Comparison of ENCODE assay signal across 26 mouse cellular contexts in the genomic region with DNA sequence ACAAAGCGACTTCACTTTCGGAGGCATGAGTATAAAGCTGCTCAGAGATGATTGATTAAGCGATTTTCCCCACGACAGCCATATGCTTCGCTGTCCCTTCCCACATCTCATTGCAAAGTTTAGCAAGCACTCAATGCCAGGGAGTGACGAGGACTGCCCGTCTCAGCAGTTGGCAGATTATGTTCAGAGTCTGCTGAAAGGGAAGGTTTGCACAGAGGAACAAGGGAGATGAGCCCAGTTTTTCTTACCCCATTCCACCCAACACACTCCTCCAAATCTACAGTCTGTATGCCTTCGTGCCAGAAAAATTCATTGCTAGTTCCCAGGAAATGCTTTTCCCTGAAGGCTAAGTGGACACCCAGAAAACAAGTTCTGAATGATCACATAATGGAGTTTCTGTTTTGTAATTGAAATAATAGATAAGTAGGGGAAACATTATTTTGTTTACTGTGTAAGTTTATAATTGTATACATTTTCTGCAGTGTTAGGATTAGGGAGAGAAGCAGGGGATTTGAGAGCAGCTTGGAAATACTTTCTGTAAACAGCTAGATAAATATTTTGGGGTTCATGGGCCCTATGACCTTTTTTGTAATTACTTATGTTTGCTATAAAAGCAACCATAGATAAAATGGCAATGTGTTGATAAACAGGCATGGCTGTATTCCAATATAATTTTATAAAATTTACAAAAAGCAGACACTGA. TPM values are rescaled to one million over a fixed set of nuclear protein-coding genes. Genes with fewer than 3 reads are reported as not detected.
DNase-seq lines count a peak whose midpoint lies in the region; ATAC-seq lines count a peak whose summit lies in the region.
"Had no signal": no experiment of that assay in that cellular context is flagged by ENCODE, and none has a peak within 500 bp of the region (broad histone marks: within the 10 kb centered on the region; RNA-seq: fewer than 3 reads in every experiment).

No protein-coding gene starts in this region.

- ATAC-seq in frontal cortex, adult (ENCODE audit: low TSS enrichment), result peak; percentile 92
- peak; percentile 77; the same call in 1 of the 2 replicates for ATAC-seq in lung, embryonic 15.5 days (ENCODE audit: borderline replicate concordance, extremely low read depth, low FRiP score, low TSS enrichment)
- ATAC-seq in stomach, embryonic 15.5 days (ENCODE audit: insufficient read depth, low FRiP score, low read depth), result no peak
- ATAC-seq: forebrain, embryonic 15.5 days; inflammation-experienced regulatory T-cells, adult 6 months; liver, embryonic 12.5 days had no signal

- no peaks in the 10 kb centered on the region for H3K27me3 ChIP-seq in lung, embryonic 15.5 days
- H3K27me3 ChIP-seq in stomach, embryonic 15.5 days (replicated peaks), result no peaks in the 10 kb centered on the region
- H3K27me3 ChIP-seq: embryonic facial prominence, embryonic 15.5 days; forebrain, embryonic 15.5 days; heart, embryonic 15.5 days; hindbrain, embryonic 13.5 days; kidney, embryonic 15.5 days; limb, embryonic 13.5 days; liver, embryonic 12.5 days had no signal

- no peaks in the 10 kb centered on the region for H3K36me3 ChIP-seq in lung, embryonic 15.5 days
- H3K36me3 ChIP-seq in stomach, embryonic 15.5 days, result no peaks in the 10 kb centered on the region
- H3K36me3 ChIP-seq: embryonic facial prominence, embryonic 15.5 days; forebrain, embryonic 15.5 days; heart, embryonic 15.5 days; hindbrain, embryonic 13.5 days; kidney, embryonic 15.5 days; limb, embryonic 13.5 days; liver, embryonic 12.5 days had no signal

- peaks cover 9% of the 10 kb centered on the region for H3K4me1 ChIP-seq in lung, embryonic 15.5 days
- H3K4me1 ChIP-seq in stomach, embryonic 15.5 days, result no peaks in the 10 kb centered on the region
- H3K4me1 ChIP-seq: embryonic facial prominence, embryonic 15.5 days; forebrain, embryonic 15.5 days; heart, embryonic 15.5 days; hindbrain, embryonic 13.5 days; kidney, embryonic 15.5 days; limb, embryonic 13.5 days; liver, embryonic 12.5 days had no signal

- H3K27ac ChIP-seq in lung, embryonic 15.5 days, result peak overlapping the region; percentile 67
- peak overlapping the region; percentile 72 for H3K27ac ChIP-seq in stomach, embryonic 15.5 days
- H3K27ac ChIP-seq: embryonic facial prominence, embryonic 15.5 days; forebrain, embryonic 15.5 days; gastrocnemius, adult 2 months; heart, embryonic 15.5 days; hindbrain, embryonic 13.5 days; kidney, embryonic 15.5 days; limb, embryonic 13.5 days; liver, embryonic 12.5 days had no signal

- H3K4me2 ChIP-seq in lung, embryonic 15.5 days, result peak overlapping the region; percentile 38
- 0 out of 2 replicates have a peak overlapping the region, but pooled peaks have one; percentile 36 for H3K4me2 ChIP-seq in stomach, embryonic 15.5 days
- H3K4me2 ChIP-seq: embryonic facial prominence, embryonic 15.5 days; forebrain, embryonic 15.5 days; heart, embryonic 15.5 days; hindbrain, embryonic 13.5 days; kidney, embryonic 15.5 days; limb, embryonic 13.5 days; liver, embryonic 12.5 days had no signal

- no peak overlapping the region for H3K4me3 ChIP-seq in lung, embryonic 15.5 days
- no peak overlapping the region for H3K4me3 ChIP-seq in stomach, embryonic 15.5 days (replicated peaks)
- H3K4me3 ChIP-seq: embryonic facial prominence, embryonic 15.5 days; forebrain, embryonic 15.5 days; gastrocnemius, adult 2 months; heart, embryonic 15.5 days; hindbrain, embryonic 13.5 days; kidney, embryonic 15.5 days; limb, embryonic 13.5 days; liver, embryonic 12.5 days had no signal

- 22% methylated on average over 8 of the region's 8 CpGs for WGBS in lung, embryonic 15.5 days
- WGBS in stomach, embryonic 15.5 days, result 31% methylated on average over 8 of the region's 8 CpGs

- H3K9me3 ChIP-seq in lung, embryonic 15.5 days, result no peaks in the 10 kb centered on the region
- H3K9me3 ChIP-seq in stomach, embryonic 15.5 days, result no peaks in the 10 kb centered on the region
- H3K9me3 ChIP-seq: embryonic facial prominence, embryonic 15.5 days; forebrain, embryonic 15.5 days; heart, embryonic 15.5 days; hindbrain, embryonic 13.5 days; kidney, embryonic 15.5 days; limb, embryonic 13.5 days; liver, embryonic 12.5 days had no signal

- no peak for DNase-seq in frontal cortex, postnatal 25 days (ENCODE audit: low spot score in 2 of 2)
- DNase-seq in lung, postnatal 4 days, result no peak
- DNase-seq in brain, adult 2 months (ENCODE audit: low read depth, low spot score), result peak; percentile 42
- DNase-seq in ovary, postnatal 10 days (ENCODE audit: low spot score), result no peak
- DNase-seq: adrenal gland, postnatal 10 days; cerebellum, adult 9-10 months; gastrocnemius, adult 2 months; heart, postnatal 36 days; kidney, postnatal 36 days; lung, postnatal 14 days; midbrain, embryonic 14.5 days; retina, postnatal 1 day; spleen, adult 18-20 months; thymus, adult 18-20 months; thymus, postnatal 36 days had no signal

- no peak overlapping the region for H3K9ac ChIP-seq in lung, embryonic 15.5 days
- H3K9ac ChIP-seq in stomach, embryonic 15.5 days, result no peak overlapping the region
- H3K9ac ChIP-seq: embryonic facial prominence, embryonic 15.5 days; forebrain, embryonic 15.5 days; heart, embryonic 15.5 days; hindbrain, embryonic 13.5 days; kidney, embryonic 15.5 days; limb, embryonic 13.5 days; liver, embryonic 12.5 days had no signal

RNA-seq across cellular contexts. Expression of gene Abi3bp, which starts 19.5 kb away (rescaled TPM):
- polyA plus RNA-seq in lung, embryonic 15.5 days (2015; fragmentation: Nextera tagmentation; extraction: Ambion mirVana), result 18.4 and 18.6 TPM in 2 replicates
- 22.8 and 24.6 TPM in 2 replicates for polyA plus RNA-seq in stomach, embryonic 15.5 days (2015; fragmentation: Nextera tagmentation; extraction: Ambion mirVana)
